Comparison of ENCODE assay signal across 8 mouse cellular contexts in genomic region chr1:64986120-64986519, GRCm38 (mm10). TPM values are rescaled to one million over a fixed set of nuclear protein-coding genes. Genes with fewer than 3 reads are reported as not detected.
DNase-seq lines count a peak whose midpoint lies in the region; ATAC-seq lines count a peak whose summit lies in the region.

No protein-coding gene starts in this region.

- H3K27me3 ChIP-seq in forebrain, embryonic 10.5 days (ENCODE audit: poor library complexity, severe bottlenecking) = peaks cover 22% of the 10 kb centered on the region
- peaks cover 15% of the 10 kb centered on the region; the same call in 1 of the 2 replicates for H3K27me3 ChIP-seq in forebrain, embryonic 12.5 days

- 43% methylated on average over 7 of the region's 7 CpGs for WGBS in forebrain, embryonic 10.5 days
- WGBS in forebrain, embryonic 12.5 days = 31% methylated on average over 7 of the region's 7 CpGs

- peak; percentile 36 for DNase-seq in forebrain, embryonic 10.5 days (ENCODE audit: extremely low spot score, low spot score)
- DNase-seq in ES-CJ7 (ENCODE audit: low read depth, low spot score) = peak; percentile 70
- peak; percentile 61 for DNase-seq in cerebellum, adult 9-10 months
- peak; percentile 30 for DNase-seq in gastrocnemius, postnatal 10 days
- peak; percentile 58 to 63 for DNase-seq in layer of hippocampus, postnatal 10 days (ENCODE audit: low spot score in 2 of 2)
- DNase-seq in spleen, adult 18-20 months = peak; percentile 50 to 79

- H3K4me3 ChIP-seq in forebrain, embryonic 10.5 days = no peak overlapping the region
- H3K4me3 ChIP-seq in forebrain, embryonic 12.5 days (replicated peaks) = no peak overlapping the region

- H3K27ac ChIP-seq in forebrain, embryonic 10.5 days = no peak overlapping the region
- H3K27ac ChIP-seq in forebrain, embryonic 12.5 days = no peak overlapping the region

- ATAC-seq in forebrain, embryonic 12.5 days (ENCODE audit: low FRiP score) = no peak
- ATAC-seq in megakaryocyte-erythroid progenitor cell, adult 5-6 weeks (replicated peaks; ENCODE audit: low FRiP score, low TSS enrichment, poor library complexity, severe bottlenecking) = peak; percentile 84

- H3K4me2 ChIP-seq in forebrain, embryonic 12.5 days = no peak overlapping the region

- no peak overlapping the region for H3K9ac ChIP-seq in forebrain, embryonic 12.5 days

- peaks cover 5% of the 10 kb centered on the region; the same call in 1 of the 2 replicates for H3K4me1 ChIP-seq in forebrain, embryonic 10.5 days
- H3K4me1 ChIP-seq in forebrain, embryonic 12.5 days = no peaks in the 10 kb centered on the region

- H3K36me3 ChIP-seq in forebrain, embryonic 10.5 days (replicated peaks) = no peaks in the 10 kb centered on the region
- H3K36me3 ChIP-seq in forebrain, embryonic 12.5 days (replicated peaks) = no peaks in the 10 kb centered on the region

- no peaks in the 10 kb centered on the region for H3K9me3 ChIP-seq in forebrain, embryonic 10.5 days
- H3K9me3 ChIP-seq in forebrain, embryonic 12.5 days = no peaks in the 10 kb centered on the region

RNA-seq across cellular contexts. Expression of gene Plekhm3, which starts 29.5 kb away (rescaled TPM):
- polyA plus RNA-seq in forebrain, embryonic 10.5 days (2016; fragmentation: Nextera tagmentation; extraction: Ambion mirVana) = 6.2 and 7.2 TPM in 2 replicates
- 7.8 and 8.9 TPM in 2 replicates for polyA plus RNA-seq in forebrain, embryonic 12.5 days (2016; fragmentation: Nextera tagmentation; extraction: Ambion mirVana)
- 1 to 10 TPM; 5.7 to 6.9 TPM for total RNA-seq in gastrocnemius, postnatal 10 days (2021)
- 10 to 100 TPM; 21.7 to 26.2 TPM for total RNA-seq in layer of hippocampus, postnatal 10 days (2021)
- total RNA-seq in megakaryocyte-erythroid progenitor cell, adult 5-6 weeks (2014; fragmentation: Nextera tagmentation) = 4.3 and 8.1 TPM in 2 replicates
- 1.8 and 5.6 TPM in 2 replicates for total RNA-seq in megakaryocyte-erythroid progenitor cell, adult 5-6 weeks (2017)

RNA-seq across cellular contexts. Expression of gene Akr1cl, which starts 46.4 kb away (rescaled TPM):
- polyA plus RNA-seq in forebrain, embryonic 10.5 days (2016; fragmentation: Nextera tagmentation; extraction: Ambion mirVana) = 0.22 and 0.37 TPM in 2 replicates
- polyA plus RNA-seq in forebrain, embryonic 12.5 days (2016; fragmentation: Nextera tagmentation; extraction: Ambion mirVana) = 0.13 TPM in 1 of 2 replicates, not detected in the other
- not detected for total RNA-seq in gastrocnemius, postnatal 10 days (2021)
- total RNA-seq in layer of hippocampus, postnatal 10 days (2021) = not detected
- not detected in 2 replicates for total RNA-seq in megakaryocyte-erythroid progenitor cell, adult 5-6 weeks (2014; fragmentation: Nextera tagmentation)
- total RNA-seq in megakaryocyte-erythroid progenitor cell, adult 5-6 weeks (2017) = not detected in 2 replicates
